Mouse (Mus musculus) C3H10T1/2 (cell line): ENCODE measurements around the gene Serpina1b. TPM values are rescaled to one million over a fixed set of nuclear protein-coding genes. Genes with fewer than 3 reads are reported as not detected.

Source experiments
- polyA plus RNA-seq, 2 experiments: library from polyadenylated mRNA; unstranded; fragments of >200 nt; fragmentation: generic; extraction: Trizol; gene quantifications; one replicate each; pipeline ENCODE4 v1.2.1; 2012; ENCODE audit warnings: missing spikeins in 2 of 2

The Serpina1b gene
- polyA plus RNA-seq = not detected

DNA sequence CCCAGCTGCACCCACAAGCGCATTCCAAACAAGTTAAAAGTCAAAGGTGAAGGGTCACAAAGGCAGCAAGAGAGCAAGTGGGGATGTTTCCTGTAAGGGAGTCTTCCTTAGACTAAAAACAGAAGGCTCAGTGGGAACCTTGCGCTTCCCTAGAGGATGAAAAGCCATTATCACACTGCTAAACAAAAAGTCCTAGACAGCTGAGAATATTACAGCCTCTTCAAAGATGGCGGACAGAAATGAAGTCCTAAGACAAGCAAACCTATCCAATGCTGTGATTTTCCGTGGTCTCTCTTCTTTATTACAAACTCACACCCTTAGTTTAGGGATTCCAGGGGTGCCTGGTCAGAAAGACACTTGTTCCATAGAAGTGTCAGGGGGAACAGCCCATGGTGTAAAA lies at the start of gene Serpina1b:
TSS of gene Serpina1b (minus strand) at position 101 of the 400 bp plus-strand sequence.

GRCm38 (mm10) chr12:103863101-103863974 lies 33.2 kb upstream of the Serpina1b start, which contains the start of gene Serpina1a:
Gene Serpina1a, minus strand, starts transcription at chr12:103863562.

GRCm38 (mm10) chr12:103773246-103773851 lies 56.8 kb downstream of the Serpina1b start, which contains the start of gene Serpina1d:
Gene Serpina1d, minus strand, starts transcription at chr12:103773592.

GRCm38 (mm10) chr12:103695429-103695828 lies 134.7 kb downstream of the Serpina1b start, which contains the start of gene Serpina1f:
Gene Serpina1f, minus strand, starts transcription at chr12:103695529.

Other genes starting within 250 kb of the Serpina1b start
- gene Serpina10, start 198.9 kb downstream of the Serpina1b start, polyA plus RNA-seq = under 1 TPM in 1 of 2 experiments, not detected in 1; 0.12 TPM
- under 1 TPM in 1 of 2 experiments, not detected in 1; 0.17 TPM for gene Serpina6, start 173.2 kb downstream of the Serpina1b start, polyA plus RNA-seq
- gene Serpina16, start 154.2 kb downstream of the Serpina1b start, polyA plus RNA-seq = under 1 TPM in 1 of 2 experiments, not detected in 1; 0.02 TPM
- not detected for gene Serpina1f, start 134.8 kb downstream of the Serpina1b start, polyA plus RNA-seq
- under 1 TPM in 1 of 2 experiments, not detected in 1; 0.05 TPM for gene Serpina1d, start 56.8 kb downstream of the Serpina1b start, polyA plus RNA-seq
- not detected for gene Serpina1a, start 33.2 kb upstream of the Serpina1b start, polyA plus RNA-seq
- gene Serpina1c, start 74.5 kb upstream of the Serpina1b start, polyA plus RNA-seq = not detected
- under 1 TPM; 0.19 to 0.46 TPM for gene Serpina1e, start 128.6 kb upstream of the Serpina1b start, polyA plus RNA-seq
- not detected for gene Serpina11, start 159.6 kb upstream of the Serpina1b start, polyA plus RNA-seq
- gene Serpina9, start 183.4 kb upstream of the Serpina1b start, polyA plus RNA-seq = under 1 TPM; 0.04 to 0.05 TPM
- not detected for gene Serpina12, start 214.1 kb upstream of the Serpina1b start, polyA plus RNA-seq